Mouse (Mus musculus): Measurements from ENCODE around the gene Sox15. TPM values are rescaled to one million over a fixed set of nuclear protein-coding genes. Genes with fewer than 3 reads are reported as not detected.
A peak's percentile ranks its signal among the peaks of the same experiment; 100 is the strongest.

Sox15 gene
- total and polyA plus RNA-seq, 2 experiments from 2014 or later = not detected

DNA sequence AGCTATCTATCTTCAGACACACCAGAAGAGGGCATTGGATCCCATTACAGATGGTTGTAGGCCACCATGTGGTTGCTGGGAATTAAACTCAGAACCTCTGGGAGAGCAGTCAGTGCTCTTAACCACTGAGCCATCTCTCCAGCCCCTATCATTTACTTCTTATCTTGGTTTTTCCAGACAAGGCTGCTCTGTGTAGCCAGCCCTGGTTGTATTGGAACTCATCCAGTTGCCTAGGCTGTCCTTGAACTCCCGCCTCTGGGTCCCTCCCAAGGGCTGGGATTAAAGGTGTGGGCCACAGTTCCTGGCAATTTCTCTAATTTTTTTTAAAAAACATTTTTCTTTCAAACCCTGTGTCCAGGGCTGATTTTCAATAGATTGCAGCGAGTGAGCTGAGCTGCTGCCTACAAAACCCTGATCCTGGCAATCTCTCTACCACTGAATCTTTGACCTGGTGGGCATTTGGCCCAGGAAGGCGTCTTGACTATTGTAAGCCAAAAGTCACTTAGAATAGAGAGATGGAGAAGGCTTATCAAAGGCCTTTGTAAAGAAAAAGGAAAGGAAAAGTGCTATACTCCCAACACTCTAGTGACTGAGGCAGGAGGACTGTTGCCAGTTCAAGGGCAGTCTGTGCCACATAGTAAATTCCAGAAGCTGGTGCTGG lies 6.2 kb downstream of the Sox15 start:
- no peak for TF ChIP-seq CTCF (IDR thresholded peaks at IDR 0.05; ENCODE audit: low read depth)
- no peak overlapping the region for H3K27ac ChIP-seq (ENCODE audit: low read depth, low read length)
- peak overlapping the region; percentile 48 for H3K4me2 ChIP-seq (ENCODE audit: low read depth)
- no peak for ATAC-seq
- H3K9ac ChIP-seq = 0 out of 2 replicates have a peak overlapping the region, but pooled peaks have one; percentile 70
- peaks cover 4% of the 10 kb centered on the region for H3K4me1 ChIP-seq (ENCODE audit: insufficient read depth)
- peaks cover 53% of the 10 kb centered on the region for H3K36me3 ChIP-seq (ENCODE audit: insufficient read depth)
- peak overlapping the region; percentile 55 for H3K4me3 ChIP-seq (ENCODE audit: low read depth, low read length)
- no peak for DNase-seq
- no peaks in the 10 kb centered on the region for H3K9me3 ChIP-seq (ENCODE audit: low read length)
- no peaks in the 10 kb centered on the region for H3K27me3 ChIP-seq (ENCODE audit: insufficient read depth, low read length)
- WGBS = 66% methylated on average over 3 of the region's 3 CpGs

DNA sequence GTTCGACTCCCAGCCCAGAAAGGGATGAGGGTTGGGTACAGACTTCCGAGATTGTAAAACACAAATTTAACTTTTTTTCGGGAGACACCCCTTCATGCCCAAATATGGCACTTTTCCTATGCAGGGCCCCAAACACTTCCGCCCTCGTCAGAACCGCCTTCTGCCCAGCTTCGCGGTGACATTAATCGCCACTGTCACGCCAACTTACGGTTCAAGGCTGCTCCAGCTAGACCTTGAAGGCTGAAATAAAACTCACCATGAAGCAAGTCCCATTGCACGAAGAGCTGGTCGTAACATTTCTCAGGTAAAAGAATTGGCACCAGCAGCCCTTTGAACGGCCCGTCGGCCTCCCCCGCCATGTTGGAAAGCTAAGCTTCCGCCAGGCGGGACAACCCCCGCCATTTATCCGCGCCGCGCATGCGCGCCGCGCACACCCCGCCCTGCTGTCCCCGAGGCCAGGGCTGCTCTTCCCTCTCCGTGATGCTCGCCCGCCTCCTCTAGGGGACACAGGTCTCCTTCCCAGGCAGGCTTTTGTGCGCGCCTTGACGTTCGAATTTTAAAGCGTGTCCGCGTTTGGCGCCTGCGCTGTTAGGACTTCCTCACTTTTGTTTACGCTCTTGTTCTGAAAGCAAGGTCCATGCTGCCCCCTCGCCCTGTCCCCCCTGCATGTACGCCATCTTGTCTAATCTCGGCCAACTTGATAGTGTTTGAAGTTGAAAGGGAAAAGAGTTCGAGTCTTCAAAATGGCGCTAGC lies 7.3 kb downstream of the Sox15 start, which contains the start of gene Mpdu1:
Mpdu1 (minus strand) TSS at position 430 of the 754 bp plus-strand sequence.
- TF ChIP-seq CTCF (IDR thresholded peaks at IDR 0.05; ENCODE audit: low read depth) = peak; percentile 71
- 1% methylated on average over 48 of the region's 48 CpGs for WGBS
- Histone ChIP-seq H3K27ac (ENCODE audit: low read depth, low read length) (peak within 1 kb of the TSS; percentile 97), H3K4me1 (ENCODE audit: insufficient read depth) (peaks cover 4% of the 10 kb centered on the region), H3K9me3 (ENCODE audit: low read length) (no peaks in the 10 kb centered on the region), H3K27me3 (ENCODE audit: insufficient read depth, low read length) (no peaks in the 10 kb centered on the region), H3K4me2 (ENCODE audit: low read depth) (peak within 1 kb of the TSS; percentile 48), H3K9ac (peak within 1 kb of the TSS; percentile 70), H3K4me3 (ENCODE audit: low read depth, low read length) (peak within 1 kb of the TSS; percentile 55), H3K36me3 (ENCODE audit: insufficient read depth) (peaks cover 52% of the 10 kb centered on the region)
- DNase-seq (peak; percentile 99), ATAC-seq (peak; percentile 97)

DNA sequence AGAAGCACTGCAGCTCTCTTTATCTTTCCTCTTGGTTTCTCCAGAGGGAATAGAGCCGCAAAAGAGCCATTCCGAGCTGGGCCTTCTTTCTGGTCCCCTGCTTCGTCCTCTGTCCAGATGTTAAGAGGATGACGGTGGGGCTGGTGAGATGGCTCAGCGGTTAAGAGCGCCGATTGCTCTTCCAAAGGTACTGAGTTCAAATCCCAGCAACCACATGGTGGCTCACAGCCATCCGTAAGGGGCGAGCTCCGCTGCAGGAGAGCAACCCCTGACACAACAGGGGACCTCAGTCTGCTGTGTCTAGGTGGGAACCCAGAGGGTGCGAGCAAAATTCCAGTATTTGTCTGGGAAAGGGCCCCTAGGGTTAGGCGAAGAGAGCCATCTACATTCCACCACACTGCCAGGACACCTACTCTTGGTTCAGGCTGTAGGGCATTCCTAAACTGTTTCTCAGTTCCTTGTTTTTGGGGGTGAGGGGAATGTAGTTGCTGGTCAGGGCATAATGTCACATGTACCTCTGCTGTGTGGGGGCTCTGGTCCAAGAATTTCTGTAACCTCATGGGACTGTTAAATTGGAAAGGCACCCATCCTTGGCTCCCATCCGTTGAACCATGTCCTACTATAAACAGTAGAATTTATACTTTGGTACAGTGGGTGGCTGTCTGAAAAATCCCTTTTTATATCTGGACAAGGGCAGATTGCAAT lies 8.0 kb downstream of the Sox15 start:
- DNase-seq (no peak), ATAC-seq (no peak)
- H3K9me3 ChIP-seq (ENCODE audit: low read length) = no peaks in the 10 kb centered on the region
- H3K4me2 ChIP-seq (ENCODE audit: low read depth) = peak overlapping the region; percentile 48
- H3K4me3 ChIP-seq (ENCODE audit: low read depth, low read length) = peak overlapping the region; percentile 55
- no peak for TF ChIP-seq CTCF (IDR thresholded peaks at IDR 0.05; ENCODE audit: low read depth)
- peaks cover 4% of the 10 kb centered on the region for H3K4me1 ChIP-seq (ENCODE audit: insufficient read depth)
- H3K9ac ChIP-seq = peak overlapping the region; percentile 70
- 70% methylated on average over 13 of the region's 13 CpGs for WGBS
- H3K36me3 ChIP-seq (ENCODE audit: insufficient read depth) = peaks cover 52% of the 10 kb centered on the region
- H3K27ac ChIP-seq (ENCODE audit: low read depth, low read length) = peak overlapping the region; percentile 97
- no peaks in the 10 kb centered on the region for H3K27me3 ChIP-seq (ENCODE audit: insufficient read depth, low read length)

GRCm38 (mm10) chr11:69663795-69664194 lies 8.7 kb downstream of the Sox15 start:
- H3K27ac ChIP-seq (ENCODE audit: low read depth, low read length) = peak overlapping the region; percentile 97; the same call in 1 of the 2 replicates
- no peak for DNase-seq
- no peak for TF ChIP-seq CTCF (IDR thresholded peaks at IDR 0.05; ENCODE audit: low read depth)
- no peaks in the 10 kb centered on the region for H3K27me3 ChIP-seq (ENCODE audit: insufficient read depth, low read length)
- no peak overlapping the region for H3K4me3 ChIP-seq (ENCODE audit: low read depth, low read length)
- peaks cover 4% of the 10 kb centered on the region for H3K4me1 ChIP-seq (ENCODE audit: insufficient read depth)
- ATAC-seq = no peak
- H3K4me2 ChIP-seq (ENCODE audit: low read depth) = no peak overlapping the region
- no peaks in the 10 kb centered on the region for H3K9me3 ChIP-seq (ENCODE audit: low read length)
- WGBS = 78% methylated on average over 6 of the region's 6 CpGs
- H3K36me3 ChIP-seq (ENCODE audit: insufficient read depth) = peaks cover 52% of the 10 kb centered on the region
- no peak overlapping the region for H3K9ac ChIP-seq

DNA sequence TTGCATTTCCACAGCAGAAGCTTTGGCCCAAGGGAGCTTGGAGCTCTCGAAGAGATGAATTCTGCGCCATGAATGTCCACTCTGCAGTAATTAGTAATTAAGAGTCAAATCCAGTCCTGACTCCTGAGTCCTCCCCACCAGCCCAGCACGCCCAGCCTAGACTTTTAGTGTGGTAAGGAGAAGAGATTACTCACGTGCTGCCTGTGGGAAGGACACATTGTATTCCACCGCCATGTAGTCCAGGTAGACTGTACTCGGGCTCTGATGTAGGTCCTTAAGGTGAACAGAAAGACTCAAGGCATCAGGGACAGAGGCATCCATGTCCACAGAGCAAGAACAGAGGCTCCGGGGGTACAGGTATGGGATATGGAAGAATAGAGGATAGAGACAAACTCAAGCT lies 9.7 kb downstream of the Sox15 start:
- Histone ChIP-seq H3K27me3 (ENCODE audit: insufficient read depth, low read length) (no peaks in the 10 kb centered on the region), H3K4me3 (ENCODE audit: low read depth, low read length) (no peak overlapping the region), H3K36me3 (ENCODE audit: insufficient read depth) (peaks cover 59% of the 10 kb centered on the region), H3K4me2 (ENCODE audit: low read depth) (no peak overlapping the region), H3K9me3 (ENCODE audit: low read length) (no peaks in the 10 kb centered on the region), H3K9ac (no peak overlapping the region), H3K4me1 (ENCODE audit: insufficient read depth) (peaks cover 8% of the 10 kb centered on the region), H3K27ac (ENCODE audit: low read depth, low read length) (no peak overlapping the region)
- no peak for ATAC-seq
- TF ChIP-seq CTCF (IDR thresholded peaks at IDR 0.05; ENCODE audit: low read depth) = no peak
- no peak for DNase-seq
- WGBS = 95% methylated on average over 7 of the region's 7 CpGs

DNA sequence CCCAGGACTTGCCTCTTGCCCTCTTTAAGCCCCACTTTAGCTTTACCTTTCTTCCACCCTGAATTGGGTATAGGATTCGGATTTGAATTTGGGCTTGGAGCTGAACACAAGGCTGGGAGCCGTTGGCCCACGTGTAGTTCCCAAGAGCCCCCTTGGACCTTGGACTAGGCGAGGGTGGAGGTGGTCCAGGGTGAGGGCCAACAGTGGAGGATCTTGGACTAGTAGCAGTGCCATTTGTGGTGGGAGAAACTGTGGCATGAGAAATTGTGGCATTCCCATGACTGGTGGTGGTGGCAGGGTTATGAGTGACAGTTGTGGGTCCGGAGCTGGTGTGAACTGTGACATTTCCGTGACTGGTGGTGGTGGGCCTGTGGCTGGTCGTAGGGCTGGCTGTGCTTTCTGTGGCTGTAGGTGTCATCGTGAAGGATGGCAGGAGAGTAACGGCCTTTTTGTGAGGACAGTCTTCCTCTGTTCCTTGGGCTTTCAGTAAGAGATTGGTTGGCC lies 10.4 kb downstream of the Sox15 start:
- DNase-seq = no peak
- no peak for TF ChIP-seq CTCF (IDR thresholded peaks at IDR 0.05; ENCODE audit: low read depth)
- no peak overlapping the region for H3K9ac ChIP-seq
- WGBS = 75% methylated on average over 9 of the region's 9 CpGs
- no peak overlapping the region for H3K4me3 ChIP-seq (ENCODE audit: low read depth, low read length)
- H3K4me1 ChIP-seq (ENCODE audit: insufficient read depth) = peaks cover 15% of the 10 kb centered on the region
- H3K36me3 ChIP-seq (ENCODE audit: insufficient read depth) = peaks cover 62% of the 10 kb centered on the region
- peak overlapping the region; percentile 21; the same call in 1 of the 2 replicates for H3K27ac ChIP-seq (ENCODE audit: low read depth, low read length)
- H3K4me2 ChIP-seq (ENCODE audit: low read depth) = no peak overlapping the region
- H3K9me3 ChIP-seq (ENCODE audit: low read length) = no peaks in the 10 kb centered on the region
- no peak for ATAC-seq
- no peaks in the 10 kb centered on the region for H3K27me3 ChIP-seq (ENCODE audit: insufficient read depth, low read length)

Measured in forebrain, postnatal 0 days (tissue).